Mouse (Mus musculus) hindbrain, embryonic 14.5 days (tissue): Measurements from ENCODE around the gene G2e3. TPM values are rescaled to one million over a fixed set of nuclear protein-coding genes. Genes with fewer than 3 reads are reported as not detected.
A peak's percentile ranks its signal among the peaks of the same experiment; 100 is the strongest.

Source experiments
- ATAC-seq: fragments of 200-750 bp; cut with Nextera tagmentation; 2 replicates; pipeline ENCODE4 v1.8.0; 2017; ENCODE audit warnings: moderate number of reproducible peaks, mild to moderate bottlenecking, moderate TSS enrichment, moderate library complexity; ENCODE audit not compliant: low FRiP score
- DNase-seq: peaks from one replicate; pipeline ENCODE4 v3.0.0-alpha.2; 2015; ENCODE audit warnings: low spot score
- H3K27ac ChIP-seq: fragments of 300-500 bp; sonication (generic); 2 replicates; pipeline ENCODE4 v1.5.1; 2014; ENCODE audit warnings: mild to moderate bottlenecking, moderate library complexity
- H3K27me3 ChIP-seq: fragments of 300-500 bp; sonication (generic); 2 replicates; pipeline ENCODE4 v1.6.1; 2014; ENCODE audit warnings: mild to moderate bottlenecking, low read length, mixed read lengths; ENCODE audit not compliant: control insufficient read depth, insufficient read depth
- H3K36me3 ChIP-seq: fragments of 300-500 bp; sonication (generic); replicated peaks from 2 replicates; pipeline ENCODE4 v1.6.1; 2014; ENCODE audit not compliant: control insufficient read depth, insufficient read depth
- H3K4me1 ChIP-seq: fragments of 300-500 bp; sonication (generic); replicated peaks from 2 replicates; pipeline ENCODE4 v1.6.1; 2014; ENCODE audit warnings: antibody characterized with exemption, low read length, mixed read lengths; ENCODE audit not compliant: control insufficient read depth, insufficient read depth
- H3K4me2 ChIP-seq: fragments of 300-500 bp; sonication (generic); replicated peaks from 2 replicates; pipeline ENCODE4 v1.6.1; 2014; ENCODE audit warnings: mild to moderate bottlenecking, moderate library complexity
- H3K4me3 ChIP-seq: fragments of 300-500 bp; sonication (generic); replicated peaks from 2 replicates; pipeline ENCODE4 v1.5.1; 2014; ENCODE audit warnings: mild to moderate bottlenecking, low read length
- H3K9ac ChIP-seq: fragments of 300-500 bp; sonication (generic); 2 replicates; pipeline ENCODE4 v1.6.1; 2014
- H3K9me3 ChIP-seq: fragments of 300-500 bp; sonication (generic); 2 replicates; pipeline ENCODE4 v1.6.1; 2016; ENCODE audit warnings: low read length; ENCODE audit not compliant: control insufficient read depth
- WGBS: fragments of 180-500 bp; shearing (Covaris S2); extraction: QIAGEN DNeasy Blood & Tissue Kit; methylation state at CpG from one replicate; pipeline ENCODE4 v1.1.7; 2014; 5-methylcytosine and 5-hydroxymethylcytosine counted together
- polyA plus RNA-seq: library from polyadenylated mRNA; unstranded; fragments of >200 nt; fragmentation: Nextera tagmentation; extraction: Ambion mirVana; gene quantifications from 2 replicates; pipeline ENCODE4 v1.2.1, GENCODE M21; 2014

The G2e3 gene
- polyA plus RNA-seq, result 15.6 and 16.2 TPM in 2 replicates

GRCm38 (mm10) chr12:51347988-51348697 is at the start of gene G2e3:
Gene G2e3, plus strand, starts transcription at chr12:51348061.
- H3K27me3 ChIP-seq, result no peaks in the 10 kb centered on the region
- peak within 1 kb of the TSS; percentile 76 for H3K4me3 ChIP-seq
- H3K9me3 ChIP-seq, result no peaks in the 10 kb centered on the region
- H3K9ac ChIP-seq, result peak within 1 kb of the TSS; percentile 90
- ATAC-seq (peak; percentile 96), DNase-seq (peak; percentile 88)
- H3K36me3 ChIP-seq, result peaks cover 16% of the 10 kb centered on the region
- under 1% methylated on average over 64 of the region's 70 CpGs for WGBS
- H3K4me1 ChIP-seq, result peaks cover 21% of the 10 kb centered on the region
- peak within 1 kb of the TSS; percentile 80 for H3K4me2 ChIP-seq
- peak within 1 kb of the TSS; percentile 89 for H3K27ac ChIP-seq

GRCm38 (mm10) chr12:51323604-51324003 is 24.3 kb upstream of the G2e3 start:
- H3K36me3 ChIP-seq, result no peaks in the 10 kb centered on the region

GRCm38 (mm10) chr12:51326819-51327218 is 21.0 kb upstream of the G2e3 start:
- no peaks in the 10 kb centered on the region for H3K4me1 ChIP-seq
- no peaks in the 10 kb centered on the region for H3K9me3 ChIP-seq
- H3K36me3 ChIP-seq, result no peaks in the 10 kb centered on the region
- 96% methylated on average over 3 of the region's 3 CpGs for WGBS
- H3K27ac ChIP-seq, result no peak overlapping the region
- no peak overlapping the region for H3K4me3 ChIP-seq
- H3K9ac ChIP-seq, result no peak overlapping the region
- no peak for DNase-seq
- H3K4me2 ChIP-seq, result no peak overlapping the region
- no peaks in the 10 kb centered on the region for H3K27me3 ChIP-seq
- ATAC-seq, result no peak

More at GRCm38 (mm10) chr12:51323604-51324003, 24.3 kb upstream of the G2e3 start:
- Histone ChIP-seq H3K4me1 (no peaks in the 10 kb centered on the region), H3K4me3 (no peak overlapping the region), H3K4me2 (no peak overlapping the region), H3K27me3 (no peaks in the 10 kb centered on the region), H3K9me3 (no peaks in the 10 kb centered on the region), H3K27ac (no peak overlapping the region), H3K9ac (no peak overlapping the region)
- ATAC-seq (no peak), DNase-seq (no peak)
- 96% methylated on average over 3 of the region's 3 CpGs for WGBS

GRCm38 (mm10) chr12:51337014-51337413 is 10.8 kb upstream of the G2e3 start:
- no peaks in the 10 kb centered on the region for H3K27me3 ChIP-seq
- H3K4me3 ChIP-seq, result no peak overlapping the region
- ATAC-seq, result no peak
- no peak overlapping the region for H3K4me2 ChIP-seq
- H3K9ac ChIP-seq, result no peak overlapping the region
- H3K4me1 ChIP-seq, result no peaks in the 10 kb centered on the region
- 92% methylated on average over 1 of the region's 1 CpGs for WGBS
- H3K9me3 ChIP-seq, result no peaks in the 10 kb centered on the region
- no peak overlapping the region for H3K27ac ChIP-seq
- H3K36me3 ChIP-seq, result no peaks in the 10 kb centered on the region
- no peak for DNase-seq

GRCm38 (mm10) chr12:51346121-51346520 is 1.7 kb upstream of the G2e3 start:
- ATAC-seq (no peak), DNase-seq (no peak)
- no peak overlapping the region for H3K4me3 ChIP-seq
- no peak overlapping the region for H3K4me2 ChIP-seq
- no peak overlapping the region for H3K9ac ChIP-seq
- no peaks in the 10 kb centered on the region for H3K27me3 ChIP-seq
- peaks cover 21% of the 10 kb centered on the region for H3K4me1 ChIP-seq
- H3K9me3 ChIP-seq, result no peaks in the 10 kb centered on the region
- H3K27ac ChIP-seq, result no peak overlapping the region
- WGBS, result 44% methylated on average over 4 of the region's 4 CpGs
- no peaks in the 10 kb centered on the region for H3K36me3 ChIP-seq

GRCm38 (mm10) chr12:51348698-51348998 is 787 bp downstream of the G2e3 start:
- WGBS, result 0% methylated on average over 10 of the region's 10 CpGs
- peak overlapping the region; percentile 80 for H3K4me2 ChIP-seq
- DNase-seq, result no peak
- peak overlapping the region; percentile 89 for H3K27ac ChIP-seq
- H3K4me3 ChIP-seq, result peak overlapping the region; percentile 76
- ATAC-seq, result peak; percentile 17; the same call in 1 of the 2 replicates
- peaks cover 21% of the 10 kb centered on the region for H3K4me1 ChIP-seq
- peak overlapping the region; percentile 90 for H3K9ac ChIP-seq
- peaks cover 21% of the 10 kb centered on the region for H3K36me3 ChIP-seq
- H3K9me3 ChIP-seq, result no peaks in the 10 kb centered on the region
- H3K27me3 ChIP-seq, result no peaks in the 10 kb centered on the region

- ATAC-seq (no peak), DNase-seq (no peak)
- H3K4me3 ChIP-seq, result no peak overlapping the region
- H3K4me1 ChIP-seq, result peaks cover 7% of the 10 kb centered on the region
- H3K27ac ChIP-seq, result no peak overlapping the region
- H3K9me3 ChIP-seq, result no peaks in the 10 kb centered on the region
- H3K27me3 ChIP-seq, result no peaks in the 10 kb centered on the region
- no peak overlapping the region for H3K9ac ChIP-seq
- 85% methylated on average over 8 of the region's 8 CpGs for WGBS
- no peak overlapping the region for H3K4me2 ChIP-seq
- H3K36me3 ChIP-seq, result peaks cover 80% of the 10 kb centered on the region
Observed at GRCm38 (mm10) chr12:51355296-51355695, 7.4 kb downstream of the G2e3 start.

- H3K9ac ChIP-seq, result no peak overlapping the region
Observed at GRCm38 (mm10) chr12:51361294-51361693, 13.4 kb downstream of the G2e3 start.

GRCm38 (mm10) chr12:51362898-51363297 is 15.0 kb downstream of the G2e3 start:
- peaks cover 86% of the 10 kb centered on the region for H3K36me3 ChIP-seq
- WGBS, result 95% methylated on average over 1 of the region's 1 CpGs
- no peaks in the 10 kb centered on the region for H3K4me1 ChIP-seq

More at GRCm38 (mm10) chr12:51361294-51361693, 13.4 kb downstream of the G2e3 start:
- H3K4me1 ChIP-seq, result no peaks in the 10 kb centered on the region
- ATAC-seq (no peak), DNase-seq (no peak)
- H3K36me3 ChIP-seq, result peaks cover 86% of the 10 kb centered on the region
- no peaks in the 10 kb centered on the region for H3K9me3 ChIP-seq
- H3K27ac ChIP-seq, result no peak overlapping the region
- no peaks in the 10 kb centered on the region for H3K27me3 ChIP-seq
- H3K4me3 ChIP-seq, result no peak overlapping the region
- H3K4me2 ChIP-seq, result no peak overlapping the region

GRCm38 (mm10) chr12:51368504-51368903 is 20.6 kb downstream of the G2e3 start:
- peaks cover 77% of the 10 kb centered on the region for H3K36me3 ChIP-seq
- H3K4me2 ChIP-seq, result no peak overlapping the region
- DNase-seq, result no peak
- no peaks in the 10 kb centered on the region for H3K9me3 ChIP-seq
- H3K27ac ChIP-seq, result no peak overlapping the region
- no peak overlapping the region for H3K9ac ChIP-seq
- H3K4me1 ChIP-seq, result no peaks in the 10 kb centered on the region
- 94% methylated on average over 3 of the region's 3 CpGs for WGBS
- no peak for ATAC-seq
- H3K4me3 ChIP-seq, result no peak overlapping the region
- no peaks in the 10 kb centered on the region for H3K27me3 ChIP-seq

More at GRCm38 (mm10) chr12:51362898-51363297, 15.0 kb downstream of the G2e3 start:
- Histone ChIP-seq H3K27ac (no peak overlapping the region), H3K4me2 (no peak overlapping the region), H3K9ac (no peak overlapping the region), H3K4me3 (no peak overlapping the region), H3K9me3 (no peaks in the 10 kb centered on the region), H3K27me3 (no peaks in the 10 kb centered on the region)
- ATAC-seq (no peak), DNase-seq (no peak)
